Mouse (Mus musculus) testis, adult 2 months (tissue): ENCODE data around the gene Acot1.

Experiments used
- CTCF ChIP-seq: fragments of 200-500 bp; IDR thresholded peaks from 2 replicates; pipeline ENCODE4 v1.5.1; 2012; ENCODE audit warnings: low read depth, mild to moderate bottlenecking, inconsistent platforms, low read length, moderate library complexity; ENCODE audit not compliant: control insufficient read depth, insufficient read depth, insufficient replicate concordance
- POLR2A ChIP-seq: fragments of 200-500 bp; IDR thresholded peaks from 2 replicates; pipeline ENCODE4 v1.6.1; 2012; ENCODE audit warnings: low read depth, mild to moderate bottlenecking, inconsistent platforms, low read length, moderate library complexity; ENCODE audit not compliant: control insufficient read depth

GRCm38 (mm10) chr12:84053679-84054391 lies 44.5 kb downstream of the Acot1 start:
- no peak for TF ChIP-seq CTCF
- TF ChIP-seq POLR2A, result no peak
